Mouse (Mus musculus): ENCODE measurements around the gene Tcf12. TPM values are rescaled to one million over a fixed set of nuclear protein-coding genes. Genes with fewer than 3 reads are reported as not detected.

The Tcf12 gene
- polyA plus RNA-seq, 1 experiment from 2014 or later = 64.8 TPM

DNA sequence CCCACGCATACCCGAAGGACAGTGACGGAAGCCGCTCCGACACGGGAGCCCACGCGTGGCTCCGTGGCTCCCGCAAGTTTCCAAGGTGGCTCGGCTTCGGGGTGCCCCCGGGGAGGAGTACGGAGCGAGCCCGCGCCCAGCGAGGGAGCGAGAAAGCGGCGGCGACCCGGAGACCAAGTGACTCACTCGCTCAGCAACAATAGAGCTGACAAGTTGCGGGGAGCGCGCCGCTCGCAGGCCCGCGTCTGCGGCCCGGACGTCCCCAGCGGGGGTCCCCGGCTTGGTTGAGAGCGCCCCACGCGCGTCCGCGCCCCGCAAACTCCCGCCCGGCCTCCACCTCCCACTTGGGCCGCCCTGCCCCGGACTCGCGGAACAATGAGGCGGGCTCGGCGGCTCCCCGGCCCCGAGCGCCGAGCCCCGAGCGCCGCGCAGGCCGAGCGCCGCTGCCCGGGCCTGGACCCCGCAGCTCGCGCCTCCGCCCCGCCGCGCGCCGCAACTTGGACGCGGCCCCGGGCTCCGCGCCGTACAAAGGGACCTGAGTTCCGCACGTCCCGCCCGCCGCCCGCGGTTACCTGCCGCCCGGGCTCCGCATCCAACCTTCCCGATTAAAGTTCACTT, 558 bp downstream of the Tcf12 start:
- Histone ChIP-seq H3K27ac (peak overlapping the region; percentile 99), H3K9me3 (no peaks in the 10 kb centered on the region), H3K27me3 (ENCODE audit: insufficient read depth, poor library complexity, severe bottlenecking) (no peaks in the 10 kb centered on the region), H3K4me3 (peak overlapping the region; percentile 99), H3K36me3 (peaks cover 14% of the 10 kb centered on the region; the same call in 1 of the 2 replicates), H3K4me1 (peaks cover 11% of the 10 kb centered on the region; the same call in 1 of the 2 replicates)
- DNase-seq (ENCODE audit: low spot score) = peak; percentile 85
- WGBS = under 1% methylated on average over 90 of the region's 90 CpGs

DNA sequence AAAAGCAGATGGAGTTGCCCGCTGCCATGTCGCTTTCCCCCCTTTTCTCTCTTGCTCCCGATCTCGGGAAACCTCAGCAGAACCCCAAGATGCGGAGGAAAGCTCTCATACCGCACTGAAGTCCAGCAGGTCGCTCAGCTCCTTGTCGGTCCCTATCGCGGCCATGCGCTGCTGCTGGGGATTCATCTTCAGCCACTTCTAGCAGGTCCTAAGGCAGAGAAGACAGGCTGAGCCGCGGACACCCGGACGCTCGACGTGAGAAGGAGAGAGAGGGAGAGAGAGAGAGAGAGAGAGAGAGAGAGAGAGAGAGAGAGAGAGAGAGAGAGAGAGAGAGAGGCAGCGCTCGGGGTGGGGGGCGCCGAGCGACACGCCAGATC, 1.1 kb downstream of the Tcf12 start:
- H3K27me3 ChIP-seq (ENCODE audit: insufficient read depth, poor library complexity, severe bottlenecking) = no peaks in the 10 kb centered on the region
- DNase-seq (ENCODE audit: low spot score) = peak; percentile 79
- under 1% methylated on average over 20 of the region's 23 CpGs for WGBS

DNA sequence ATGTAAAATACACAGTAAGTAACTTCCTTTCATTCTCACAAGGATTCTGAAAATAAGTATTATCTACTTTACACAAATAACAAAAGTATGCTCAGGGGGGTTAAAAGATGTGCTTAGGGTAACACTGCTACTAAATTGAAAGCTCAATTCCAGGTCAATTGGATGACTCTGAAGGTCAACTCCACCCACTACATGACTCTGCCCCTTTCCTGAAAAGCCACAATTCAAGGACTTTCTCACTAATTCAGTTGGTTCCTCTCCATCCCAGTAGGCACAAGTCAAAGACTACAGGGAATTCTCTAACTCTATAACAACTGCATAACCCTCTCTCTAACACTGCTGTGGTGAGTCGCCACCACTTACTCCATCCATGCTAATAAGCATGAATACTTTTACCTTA, 8.2 kb downstream of the Tcf12 start:
- Histone ChIP-seq H3K4me3 (no peak overlapping the region), H3K27ac (no peak overlapping the region), H3K9me3 (no peaks in the 10 kb centered on the region), H3K27me3 (ENCODE audit: insufficient read depth, poor library complexity, severe bottlenecking) (no peaks in the 10 kb centered on the region), H3K36me3 (peaks cover 43% of the 10 kb centered on the region), H3K4me1 (no peaks in the 10 kb centered on the region)
- 94% methylated on average over 1 of the region's 1 CpGs for WGBS
- no peak for DNase-seq (ENCODE audit: low spot score)

More for the DNA sequence above, 1.1 kb downstream of the Tcf12 start:
- peak overlapping the region; percentile 99 for H3K27ac ChIP-seq
- H3K4me3 ChIP-seq = peak overlapping the region; percentile 99
- peaks cover 11% of the 10 kb centered on the region; the same call in 1 of the 2 replicates for H3K4me1 ChIP-seq
- peaks cover 14% of the 10 kb centered on the region; the same call in 1 of the 2 replicates for H3K36me3 ChIP-seq
- no peaks in the 10 kb centered on the region for H3K9me3 ChIP-seq

DNA sequence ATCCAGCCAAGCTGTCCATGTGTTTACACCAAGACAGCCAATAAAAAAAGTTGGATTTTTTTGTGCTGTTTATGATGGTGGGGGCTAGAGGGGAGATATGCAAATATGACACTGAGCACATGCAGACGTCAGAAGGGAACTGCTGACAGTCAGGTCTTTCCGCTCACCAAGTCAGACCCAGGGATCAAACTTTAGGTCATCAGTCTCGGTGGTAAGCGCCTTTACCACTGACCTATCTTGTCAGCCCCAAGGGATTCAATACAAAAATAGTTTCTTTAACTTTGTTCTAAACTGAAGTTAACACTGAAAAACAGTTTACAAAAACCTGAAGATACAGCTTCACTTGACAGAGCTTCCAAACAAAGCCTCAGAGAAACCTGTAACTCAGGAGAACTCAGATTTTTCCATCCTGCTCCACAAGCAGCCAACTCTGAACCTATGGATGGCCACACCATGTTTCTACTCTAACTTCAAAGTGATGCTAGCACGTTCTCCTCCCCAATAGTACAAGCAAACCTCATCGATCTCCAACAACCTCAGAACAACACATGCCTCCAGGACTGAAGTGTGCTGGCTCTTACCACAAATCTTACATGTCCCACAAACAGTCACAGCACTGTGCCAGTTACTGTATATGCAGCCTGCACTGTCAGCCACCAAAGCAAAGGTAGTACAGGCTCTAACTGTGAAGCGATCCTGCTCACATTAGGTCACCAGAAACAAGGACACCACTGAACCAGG, 11.6 kb downstream of the Tcf12 start:
- H3K4me3 ChIP-seq = no peak overlapping the region
- no peaks in the 10 kb centered on the region for H3K27me3 ChIP-seq (ENCODE audit: insufficient read depth, poor library complexity, severe bottlenecking)
- H3K36me3 ChIP-seq = peaks cover 40% of the 10 kb centered on the region
- WGBS = 71% methylated on average over 7 of the region's 7 CpGs
- H3K4me1 ChIP-seq = no peaks in the 10 kb centered on the region
- no peaks in the 10 kb centered on the region for H3K9me3 ChIP-seq
- no peak overlapping the region for H3K27ac ChIP-seq
- no peak for DNase-seq (ENCODE audit: low spot score)

DNA sequence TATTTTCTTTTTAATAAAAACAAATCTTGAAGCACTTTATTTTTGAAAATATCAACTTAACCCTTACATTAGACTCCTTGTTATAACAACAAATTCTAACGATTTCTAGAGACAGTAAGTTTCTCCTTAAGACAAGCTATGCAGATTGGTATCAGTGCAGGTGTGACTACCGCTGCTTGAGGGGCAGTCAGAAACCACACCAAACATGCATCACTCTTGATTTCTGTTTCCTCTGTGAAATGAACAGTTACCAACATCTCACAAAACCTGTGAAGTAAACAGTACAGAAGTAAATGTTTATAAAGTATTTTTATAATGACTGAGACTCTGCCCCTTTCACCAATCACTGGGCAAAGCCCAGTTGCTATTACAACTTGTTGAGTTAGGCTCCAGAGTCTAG, 13.6 kb downstream of the Tcf12 start:
- no peak overlapping the region for H3K4me3 ChIP-seq
- no peak overlapping the region for H3K27ac ChIP-seq
- no peak for DNase-seq (ENCODE audit: low spot score)
- peaks cover 34% of the 10 kb centered on the region for H3K36me3 ChIP-seq
- no peaks in the 10 kb centered on the region for H3K4me1 ChIP-seq
- no peaks in the 10 kb centered on the region for H3K9me3 ChIP-seq
- no peaks in the 10 kb centered on the region for H3K27me3 ChIP-seq (ENCODE audit: insufficient read depth, poor library complexity, severe bottlenecking)
- whole genome bisulfite sequencing = 85% methylated on average over 2 of the region's 2 CpGs

DNA sequence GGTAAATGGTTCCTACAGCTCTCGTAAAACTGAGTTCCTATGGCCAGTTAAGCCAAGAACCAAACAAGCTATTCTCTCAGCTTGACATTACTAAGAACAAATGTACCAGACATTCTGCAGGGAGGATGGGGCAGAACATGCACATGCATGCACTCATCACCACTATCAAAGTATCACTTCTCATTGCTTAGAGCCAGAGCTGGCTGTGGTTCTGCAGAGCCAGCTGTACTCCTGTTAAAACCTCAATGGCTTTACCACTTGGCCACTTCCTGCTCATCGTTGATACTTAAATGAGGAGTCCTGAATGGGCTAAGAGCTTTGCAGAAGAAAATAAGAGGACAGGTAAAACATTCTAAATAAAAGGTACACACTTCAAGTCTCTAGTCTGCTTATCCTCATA, 14.6 kb downstream of the Tcf12 start:
- no peaks in the 10 kb centered on the region for H3K4me1 ChIP-seq
- no peak overlapping the region for H3K27ac ChIP-seq
- no peak for DNase-seq (ENCODE audit: low spot score)
- H3K27me3 ChIP-seq (ENCODE audit: insufficient read depth, poor library complexity, severe bottlenecking) = no peaks in the 10 kb centered on the region
- WGBS = 98% methylated on average over 2 of the region's 2 CpGs
- no peaks in the 10 kb centered on the region for H3K9me3 ChIP-seq
- H3K4me3 ChIP-seq = no peak overlapping the region
- peaks cover 25% of the 10 kb centered on the region for H3K36me3 ChIP-seq

DNA sequence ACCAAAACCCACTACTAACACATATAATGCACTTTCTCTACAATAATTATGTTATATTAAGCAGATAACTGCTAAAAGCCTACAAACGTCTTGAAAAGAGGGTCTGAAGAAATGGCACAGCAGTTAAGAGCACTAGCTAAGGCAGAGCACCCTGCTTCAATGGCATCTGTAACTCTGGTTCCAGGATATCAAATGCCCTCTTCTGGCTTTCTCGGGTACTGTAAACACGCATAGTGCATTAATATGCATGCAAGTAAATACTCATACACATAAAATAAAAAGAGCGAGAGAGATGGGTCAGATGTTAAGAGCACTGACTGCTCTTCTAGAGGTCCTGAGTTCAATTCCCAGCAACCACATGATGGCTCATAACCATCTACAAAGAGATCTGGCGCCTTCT, 17.0 kb downstream of the Tcf12 start:
- Histone ChIP-seq H3K27me3 (ENCODE audit: insufficient read depth, poor library complexity, severe bottlenecking) (no peaks in the 10 kb centered on the region), H3K36me3 (peaks cover 12% of the 10 kb centered on the region), H3K27ac (no peak overlapping the region), H3K4me1 (no peaks in the 10 kb centered on the region), H3K9me3 (no peaks in the 10 kb centered on the region), H3K4me3 (no peak overlapping the region)
- 86% methylated on average over 5 of the region's 5 CpGs for WGBS
- DNase-seq (ENCODE audit: low spot score) = no peak

DNA sequence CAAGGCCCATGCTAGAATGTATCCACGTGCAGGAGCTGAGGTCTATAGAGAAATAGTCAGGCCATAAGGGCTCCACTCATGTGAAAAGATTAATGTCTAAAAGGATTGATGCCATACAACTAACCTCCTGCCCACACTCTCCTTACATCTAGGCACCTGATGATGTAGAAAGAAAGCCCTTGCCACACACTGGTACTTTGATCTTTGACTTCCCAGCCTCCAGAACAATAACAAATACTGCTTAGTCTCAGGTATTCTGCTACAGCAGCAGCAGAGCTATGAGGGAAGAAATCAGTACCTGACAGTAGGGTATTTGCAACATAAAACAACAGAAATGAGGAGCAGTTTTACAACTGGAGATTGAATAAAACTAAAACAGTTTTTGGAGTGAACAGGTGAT, 19.5 kb downstream of the Tcf12 start:
- WGBS = 84% methylated on average over 1 of the region's 1 CpGs
- H3K4me3 ChIP-seq = no peak overlapping the region
- no peak overlapping the region for H3K27ac ChIP-seq

DNA sequence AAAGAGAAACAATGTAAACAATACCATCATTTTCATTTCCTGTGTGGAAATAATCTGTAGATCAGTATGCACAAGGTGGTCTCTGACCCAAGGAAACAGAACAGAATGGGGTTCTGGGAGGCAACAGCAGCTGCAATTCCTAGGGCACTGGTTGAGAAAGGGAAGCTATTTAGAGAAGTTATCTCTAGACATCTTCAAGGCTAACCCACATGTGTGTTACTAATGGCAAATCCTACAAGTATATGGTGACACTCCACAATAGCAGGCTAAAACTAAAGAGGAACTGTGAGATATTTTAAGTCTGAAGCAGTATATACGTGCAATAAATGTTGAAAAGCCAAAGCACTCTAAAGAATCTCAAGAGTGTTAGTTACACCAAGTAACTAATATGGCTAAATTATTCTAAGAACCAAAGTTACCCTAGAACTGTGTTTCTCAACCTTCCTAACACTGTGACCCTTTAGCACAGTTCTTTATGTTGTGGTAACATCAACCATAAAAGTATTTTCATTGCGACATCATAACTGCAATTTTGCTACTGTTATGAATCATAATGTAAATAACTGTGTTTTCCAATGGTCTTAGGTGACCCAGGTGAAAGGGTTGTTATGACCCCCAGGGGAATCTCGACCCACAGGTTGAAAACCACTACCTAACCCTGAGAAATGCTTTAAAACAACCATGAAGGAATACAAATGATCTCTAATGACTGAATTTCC, 22.6 kb downstream of the Tcf12 start:
- no peak for DNase-seq (ENCODE audit: low spot score)
- Histone ChIP-seq H3K36me3 (no peaks in the 10 kb centered on the region), H3K9me3 (no peaks in the 10 kb centered on the region), H3K4me3 (no peak overlapping the region), H3K4me1 (peaks cover 9% of the 10 kb centered on the region; the same call in 1 of the 2 replicates), H3K27ac (no peak overlapping the region), H3K27me3 (ENCODE audit: insufficient read depth, poor library complexity, severe bottlenecking) (no peaks in the 10 kb centered on the region)
- 93% methylated on average over 3 of the region's 3 CpGs for WGBS

More for the DNA sequence above, 19.5 kb downstream of the Tcf12 start:
- H3K36me3 ChIP-seq = peaks cover 10% of the 10 kb centered on the region
- DNase-seq (ENCODE audit: low spot score) = no peak
- H3K4me1 ChIP-seq = no peaks in the 10 kb centered on the region
- no peaks in the 10 kb centered on the region for H3K9me3 ChIP-seq
- H3K27me3 ChIP-seq (ENCODE audit: insufficient read depth, poor library complexity, severe bottlenecking) = no peaks in the 10 kb centered on the region

DNA sequence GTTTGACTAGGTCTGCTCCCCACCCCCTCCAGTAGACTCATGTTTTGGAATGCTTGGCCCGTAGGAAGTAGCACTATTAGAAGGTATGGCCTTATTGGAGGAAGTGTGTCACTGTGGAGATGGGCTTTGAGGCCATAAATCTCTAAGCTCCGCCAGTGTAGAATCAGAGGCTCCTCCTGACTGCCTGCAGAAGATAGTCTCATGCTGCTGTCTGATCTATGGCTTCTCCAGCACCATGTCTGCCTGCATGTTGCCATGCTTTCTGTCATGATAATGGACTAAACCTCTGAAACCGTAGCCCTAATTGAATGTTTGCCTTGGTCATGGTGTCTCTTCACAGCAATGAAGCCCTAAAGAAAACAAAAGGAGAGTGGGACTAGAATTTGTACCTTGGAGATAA, 26.7 kb downstream of the Tcf12 start:
- Histone ChIP-seq H3K27me3 (ENCODE audit: insufficient read depth, poor library complexity, severe bottlenecking) (no peaks in the 10 kb centered on the region), H3K4me1 (peaks cover 9% of the 10 kb centered on the region; the same call in 1 of the 2 replicates), H3K4me3 (no peak overlapping the region), H3K27ac (no peak overlapping the region), H3K36me3 (no peaks in the 10 kb centered on the region), H3K9me3 (no peaks in the 10 kb centered on the region)
- no peak for DNase-seq (ENCODE audit: low spot score)
- WGBS = 64% methylated on average over 3 of the region's 3 CpGs

DNA sequence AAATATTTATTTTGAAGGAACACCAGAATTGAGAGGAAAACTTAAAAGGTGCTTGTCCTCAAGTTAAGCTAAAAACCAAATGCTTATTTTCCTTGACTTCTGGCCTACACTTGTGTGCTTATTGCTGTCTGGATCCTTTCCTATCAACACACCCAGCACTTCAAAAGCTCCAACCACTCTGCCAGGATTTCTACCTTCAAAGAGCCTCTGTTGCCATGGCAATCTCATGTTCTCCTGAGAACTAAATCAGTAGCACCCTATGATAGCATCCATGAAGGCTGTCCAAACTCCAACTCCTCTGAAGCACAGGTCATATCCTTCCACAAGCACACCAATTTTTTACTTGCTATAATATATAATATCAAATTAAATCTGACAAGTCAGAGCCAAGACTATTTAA, 27.5 kb downstream of the Tcf12 start:
- H3K36me3 ChIP-seq = no peaks in the 10 kb centered on the region
- no peak overlapping the region for H3K27ac ChIP-seq
- H3K9me3 ChIP-seq = no peaks in the 10 kb centered on the region
- no peaks in the 10 kb centered on the region for H3K27me3 ChIP-seq (ENCODE audit: insufficient read depth, poor library complexity, severe bottlenecking)
- DNase-seq (ENCODE audit: low spot score) = peak; percentile 76
- H3K4me3 ChIP-seq = no peak overlapping the region
- peaks cover 9% of the 10 kb centered on the region; the same call in 1 of the 2 replicates for H3K4me1 ChIP-seq

DNA sequence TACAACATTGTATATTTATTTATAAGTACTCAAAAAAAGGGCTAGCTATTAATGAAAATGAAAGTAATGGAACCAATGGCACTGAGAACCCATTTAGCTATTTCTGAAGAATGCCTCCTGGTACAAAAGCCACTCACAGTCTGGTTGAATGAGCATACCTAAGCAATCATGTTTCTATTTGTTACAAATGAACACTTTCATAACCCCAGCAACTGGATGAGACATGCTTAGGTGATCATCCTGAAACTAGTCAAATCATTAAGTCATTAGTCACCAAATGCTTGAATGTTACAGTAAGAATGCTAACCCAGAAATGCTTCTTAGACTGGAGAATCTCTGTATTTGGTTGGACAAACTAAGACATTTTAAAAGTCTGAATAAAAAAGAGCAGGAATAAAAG, 35.5 kb downstream of the Tcf12 start:
- Histone ChIP-seq H3K36me3 (no peaks in the 10 kb centered on the region), H3K4me1 (0 out of 2 replicates have a peak, but pooled peaks cover 5% of the 10 kb centered on the region), H3K9me3 (no peaks in the 10 kb centered on the region), H3K27me3 (ENCODE audit: insufficient read depth, poor library complexity, severe bottlenecking) (no peaks in the 10 kb centered on the region), H3K4me3 (no peak overlapping the region), H3K27ac (no peak overlapping the region)
- no peak for DNase-seq (ENCODE audit: low spot score)

DNA sequence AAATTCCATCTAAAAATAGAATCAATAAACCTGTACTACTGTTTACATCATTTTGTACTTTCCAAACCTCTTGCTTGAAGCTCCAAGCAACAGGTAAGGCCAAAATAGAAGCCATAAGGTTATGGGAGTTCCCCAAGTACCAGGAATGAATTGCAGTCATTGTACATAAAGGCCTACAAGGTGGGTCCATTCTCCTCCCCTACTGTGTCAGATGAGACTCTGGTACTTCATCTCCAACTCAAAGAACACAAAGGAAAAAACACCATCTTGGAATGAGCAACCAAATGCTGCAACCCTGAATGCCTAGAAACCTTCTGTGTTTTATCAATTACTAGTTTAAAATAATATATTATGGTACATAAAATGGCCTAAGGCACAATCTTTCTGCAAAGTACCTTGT, 45.5 kb downstream of the Tcf12 start:
- peaks cover 5% of the 10 kb centered on the region for H3K36me3 ChIP-seq
- peaks cover 4% of the 10 kb centered on the region; the same call in 1 of the 2 replicates for H3K4me1 ChIP-seq
- no peaks in the 10 kb centered on the region for H3K27me3 ChIP-seq (ENCODE audit: insufficient read depth, poor library complexity, severe bottlenecking)
- no peaks in the 10 kb centered on the region for H3K9me3 ChIP-seq
- DNase-seq (ENCODE audit: low spot score) = no peak
- H3K27ac ChIP-seq = no peak overlapping the region
- no peak overlapping the region for H3K4me3 ChIP-seq

All from heart, embryonic 10.5 days (tissue).